Mouse (Mus musculus): ENCODE results near the gene Lrrc43.

Lrrc43 gene

GRCm38 (mm10) chr5:123489112-123489785 is at the start of gene Lrrc43, which contains the start of gene Il31:
Gene Lrrc43, plus strand, starts transcription at chr5:123489305.
Gene Il31, minus strand, starts transcription at chr5:123489489.
- peak; percentile 90 for DNase-seq

GRCm38 (mm10) chr5:123439312-123439711 is 49.8 kb upstream of the Lrrc43 start:
- DNase-seq: peak; percentile 82

DNA sequence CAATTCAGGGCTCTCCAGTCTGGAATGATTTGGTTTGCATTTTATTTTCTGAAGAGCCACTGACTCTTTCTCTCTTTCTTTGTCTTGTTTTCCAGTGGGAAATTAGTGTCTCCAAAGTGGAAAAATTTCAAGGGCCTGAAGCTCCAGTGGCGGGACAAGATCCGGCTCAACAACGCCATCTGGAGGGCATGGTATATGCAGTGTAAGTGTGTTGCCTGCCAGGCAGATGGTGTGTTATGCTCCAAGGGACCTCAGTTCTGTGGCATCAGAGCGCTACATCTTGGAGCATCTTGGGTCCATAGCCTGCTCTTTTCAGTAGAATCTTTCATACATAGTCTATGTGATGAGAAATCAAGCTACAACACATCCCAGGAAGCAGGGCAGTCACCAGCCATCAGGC is 49.2 kb upstream of the Lrrc43 start:
- DNase-seq: peak; percentile 86

DNA sequence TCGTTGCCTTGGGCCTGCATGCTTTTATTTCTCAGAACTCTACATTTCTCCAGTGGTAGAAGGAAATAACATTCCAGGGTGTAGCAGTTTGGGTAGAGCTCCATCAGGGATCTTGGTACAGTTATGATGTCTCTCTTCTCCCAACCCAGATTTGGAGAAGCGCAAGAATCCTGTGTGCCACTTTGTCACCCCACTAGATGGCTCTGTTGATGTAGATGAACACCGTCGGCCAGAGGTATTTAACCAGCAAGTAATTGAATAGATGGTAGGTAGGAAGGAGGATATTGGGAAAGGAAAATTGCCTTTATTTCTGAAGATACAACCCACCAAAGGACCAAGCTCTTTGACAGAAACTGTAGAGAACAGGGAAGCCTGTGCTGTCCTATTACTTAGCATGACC is 48.4 kb upstream of the Lrrc43 start:
- DNase-seq: no peak

- no peak for DNase-seq
Observed at GRCm38 (mm10) chr5:123442283-123442682, 46.8 kb upstream of the Lrrc43 start.

GRCm38 (mm10) chr5:123444069-123444468 is 45.0 kb upstream of the Lrrc43 start:
- DNase-seq: peak; percentile 96

DNA sequence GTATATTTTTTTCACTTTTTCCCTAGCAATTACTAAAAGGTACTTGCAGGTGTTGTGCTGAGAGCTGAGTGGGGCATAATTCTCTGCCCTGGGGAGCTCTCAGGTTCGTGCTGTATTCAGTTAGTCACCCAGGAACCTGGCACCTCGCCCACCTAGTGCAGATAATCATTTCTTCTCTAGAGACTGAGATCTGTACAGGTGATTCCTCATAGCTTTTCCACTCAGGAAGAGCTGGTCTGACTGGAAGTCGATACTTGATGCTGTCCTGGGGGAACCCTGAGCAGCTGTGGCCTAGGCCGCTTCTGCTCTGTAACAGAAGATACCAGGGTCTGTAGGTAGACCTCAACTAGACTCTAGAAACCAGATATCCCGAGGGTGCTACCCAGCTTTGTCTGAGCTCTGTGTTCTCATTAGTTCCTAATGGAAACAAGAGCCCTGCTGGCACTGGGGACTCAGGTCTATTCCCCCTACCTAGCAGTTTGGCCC is 44.2 kb upstream of the Lrrc43 start:
- DNase-seq: peak; percentile 84

- DNase-seq: no peak
Observed at GRCm38 (mm10) chr5:123451886-123452285, 37.2 kb upstream of the Lrrc43 start.

GRCm38 (mm10) chr5:123461420-123461819 is 27.7 kb upstream of the Lrrc43 start:
- no peak for DNase-seq

DNA sequence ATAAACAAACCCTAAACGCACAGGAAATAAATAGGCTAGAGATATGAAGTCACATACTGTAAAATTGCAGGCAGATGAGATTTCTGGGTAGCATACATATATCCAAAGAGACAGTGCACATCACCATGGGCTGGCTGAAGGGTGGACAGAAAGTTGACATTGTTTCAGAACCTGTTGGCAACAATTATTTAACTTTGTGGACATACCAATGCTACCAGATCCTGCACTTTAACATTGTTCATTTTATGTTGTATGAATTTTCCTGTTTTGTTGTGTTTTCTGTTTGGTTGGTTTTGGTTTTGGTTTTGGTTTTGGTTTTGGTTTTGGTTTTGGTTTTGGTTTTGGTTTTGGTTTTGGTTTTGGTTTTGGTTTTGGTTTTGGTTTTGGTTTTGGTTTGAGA is 24.5 kb upstream of the Lrrc43 start:
- DNase-seq: no peak

GRCm38 (mm10) chr5:123470784-123471400 is 18.2 kb upstream of the Lrrc43 start:
- no peak for DNase-seq

- DNase-seq: no peak
Observed at GRCm38 (mm10) chr5:123473817-123474216, 15.3 kb upstream of the Lrrc43 start.

- peak; percentile 75 for DNase-seq
Observed at GRCm38 (mm10) chr5:123487659-123488395, 1.3 kb upstream of the Lrrc43 start.

DNA sequence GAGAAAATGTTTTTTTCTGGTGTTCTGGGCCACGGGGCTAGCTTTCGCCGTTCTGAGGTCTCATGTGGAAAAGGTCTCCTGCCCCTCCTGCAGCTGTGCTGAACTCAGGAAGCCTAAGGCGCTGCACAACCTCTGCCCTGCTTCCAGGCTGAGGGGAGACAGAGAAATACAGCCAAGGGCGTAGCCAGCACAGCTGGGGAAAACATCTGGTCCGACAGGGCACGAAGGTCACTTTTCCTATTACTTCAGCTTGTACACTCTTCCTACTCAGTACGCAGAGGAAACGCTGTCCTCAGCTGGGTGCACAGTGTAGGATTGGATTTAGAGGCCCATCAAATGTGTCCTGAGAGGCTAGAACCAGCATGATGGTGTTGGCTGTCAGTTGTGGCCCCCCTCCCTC is 830 bp downstream of the Lrrc43 start:
- DNase-seq: peak; percentile 98

GRCm38 (mm10) chr5:123499717-123500116 is 10.6 kb downstream of the Lrrc43 start:
- DNase-seq: peak; percentile 92

GRCm38 (mm10) chr5:123501973-123502372 is 12.9 kb downstream of the Lrrc43 start:
- DNase-seq: no peak

DNA sequence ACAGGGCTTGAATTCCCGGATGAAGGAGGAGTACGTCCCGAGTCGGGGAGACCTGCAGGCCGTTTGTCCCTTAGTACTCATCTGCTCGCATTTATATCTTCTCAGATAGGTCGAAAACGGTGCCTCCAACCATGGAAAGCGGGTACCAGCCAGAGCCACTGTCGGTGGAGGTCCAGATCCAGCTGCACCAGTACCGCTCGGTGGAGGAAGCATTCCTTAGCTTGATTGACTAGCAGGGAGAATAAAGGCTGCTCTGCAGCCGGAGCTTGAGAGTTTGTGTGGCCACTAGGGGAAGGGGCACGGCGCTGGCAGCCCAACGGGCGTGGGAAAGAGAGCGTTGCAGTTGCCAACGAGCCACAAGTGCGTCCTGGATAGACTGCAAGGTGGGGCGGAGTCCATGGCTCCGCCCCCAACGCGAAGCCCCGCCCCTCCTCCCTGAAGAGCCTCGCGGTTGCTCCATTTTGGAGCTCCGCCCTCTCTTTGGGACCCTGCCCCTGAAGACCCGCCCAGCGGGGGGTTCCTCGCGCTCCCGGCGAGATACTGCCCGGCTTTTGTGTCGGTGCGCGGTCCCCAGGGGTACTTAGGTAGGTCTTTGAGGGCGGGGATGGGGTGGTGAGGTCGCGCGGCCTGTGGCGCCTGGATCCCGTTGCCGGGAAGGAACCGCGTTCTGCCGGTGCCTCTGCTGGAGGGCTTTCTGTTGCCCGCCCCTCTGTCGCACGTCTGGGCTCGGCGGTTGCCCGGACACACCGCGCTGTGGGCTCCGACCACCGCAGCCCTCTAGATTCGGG is 19.0 kb downstream of the Lrrc43 start:
- peak; percentile 97 for DNase-seq

GRCm38 (mm10) chr5:123508921-123509320 is 19.8 kb downstream of the Lrrc43 start:
- no peak for DNase-seq

- no peak for DNase-seq
Observed at GRCm38 (mm10) chr5:123510160-123510559, 21.1 kb downstream of the Lrrc43 start, which contains the start of gene B3gnt4. Gene B3gnt4, plus strand, starts transcription at chr5:123510460.

GRCm38 (mm10) chr5:123511426-123511825 is 22.3 kb downstream of the Lrrc43 start:
- peak; percentile 81 for DNase-seq

GRCm38 (mm10) chr5:123512102-123512501 is 23.0 kb downstream of the Lrrc43 start:
- no peak for DNase-seq

DNA sequence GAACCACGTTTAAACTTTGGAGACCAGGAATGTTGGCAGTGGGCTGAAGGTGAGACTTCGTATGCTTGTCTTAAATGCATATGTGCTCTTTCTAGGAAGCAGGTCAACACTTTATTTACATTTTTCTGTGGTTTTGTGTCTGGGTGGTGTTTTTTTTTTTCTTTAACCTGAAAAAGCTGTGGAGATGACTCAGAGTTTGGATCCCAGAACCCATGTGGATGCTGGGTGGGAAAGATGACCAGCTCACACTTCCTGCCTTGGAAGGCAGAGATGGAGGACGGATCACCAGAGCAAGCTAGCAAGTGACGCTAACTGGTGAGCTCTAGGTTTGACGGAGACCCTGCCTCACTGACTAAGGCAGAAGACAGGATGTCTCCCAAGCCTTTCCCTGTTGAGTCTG is 25.8 kb downstream of the Lrrc43 start:
- no peak for DNase-seq

DNA sequence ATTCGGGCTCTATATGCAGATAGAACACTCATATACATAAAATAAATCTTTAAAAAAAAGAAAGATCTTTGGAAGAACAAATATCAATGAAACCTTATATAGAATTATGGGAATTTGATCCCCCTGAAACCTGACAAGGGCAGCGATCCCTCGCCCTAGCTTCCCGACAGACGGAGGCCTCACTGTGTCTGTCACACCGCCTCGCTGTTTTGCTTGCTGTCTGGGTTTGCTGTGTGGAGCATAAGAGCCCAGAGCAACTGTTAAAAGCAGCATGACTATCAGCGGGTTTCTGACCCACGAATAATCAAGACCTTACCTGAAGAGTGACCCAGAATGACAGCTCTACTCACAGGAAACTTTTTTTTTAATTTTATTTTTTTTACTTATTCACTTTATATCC is 31.6 kb downstream of the Lrrc43 start:
- peak; percentile 52 for DNase-seq

All from heart, adult 11 months (tissue).